Mouse (Mus musculus) bone marrow macrophage, adult 2 months (primary cell): ENCODE measurements at regions not wholly inside any gene's neighbourhood (a gene's known extent, or its start where the extent isn't known, plus 50 kb on each side); places are given as distances from the start of the nearest gene placed in this dataset.

Experiments
- CTCF ChIP-seq: IDR thresholded peaks from 2 replicates; pipeline ENCODE4 v1.5.1; 2012; ENCODE audit warnings: low read depth, mild to moderate bottlenecking, low read length, moderate library complexity
- POLR2A ChIP-seq: IDR thresholded peaks from 2 replicates; pipeline ENCODE4 v1.6.1; 2012; ENCODE audit warnings: mild to moderate bottlenecking, low read depth, low read length, borderline replicate concordance

DNA sequence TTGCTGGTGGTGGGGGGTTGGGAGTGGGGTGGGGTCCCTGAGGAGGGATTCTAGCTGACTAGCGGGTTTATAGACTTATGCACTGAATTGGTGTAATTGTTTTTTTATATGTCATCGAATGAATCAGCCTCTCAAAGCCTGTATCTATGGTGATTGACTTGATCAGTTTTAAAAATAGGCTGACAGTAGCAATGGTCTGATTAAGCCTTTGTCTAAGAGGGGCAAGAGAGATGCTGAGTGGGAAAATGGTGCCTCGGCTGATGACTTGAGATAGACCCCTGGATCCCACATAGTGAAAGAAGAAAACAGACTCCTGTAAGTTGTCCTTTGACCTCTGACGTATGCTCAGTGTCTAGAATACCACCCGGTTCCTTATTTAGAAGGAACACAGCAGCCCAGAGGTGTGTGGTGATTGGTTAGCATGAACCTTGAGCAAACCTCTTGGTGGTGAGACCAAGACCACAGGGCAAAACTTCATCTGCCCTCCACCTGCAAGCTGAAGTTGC is 312.7 kb upstream of the Klf3 start:
- no peak for TF ChIP-seq CTCF
- TF ChIP-seq POLR2A = no peak
